Mouse (Mus musculus) G1E (cell line): Measurements from ENCODE around the gene Tex22. TPM values are rescaled to one million over a fixed set of nuclear protein-coding genes. Genes with fewer than 3 reads are reported as not detected.

Experiments used
- ATAC-seq: 2 replicates; pipeline ENCODE4 v1.8.0; 2016; ENCODE audit warnings: mild to moderate bottlenecking; ENCODE audit not compliant: insufficient number of reproducible peaks, poor library complexity, low FRiP score, severe bottlenecking; ENCODE audit errors: extremely low read depth
- DNase-seq: peaks from one replicate; pipeline ENCODE4 v3.0.0; 2012; ENCODE audit warnings: low spot score
- H3K27me3 ChIP-seq: 2 replicates; pipeline ENCODE4 v1.6.1; 2012; ENCODE audit warnings: mild to moderate bottlenecking, low read length, inconsistent platforms; ENCODE audit not compliant: insufficient read depth
- H3K36me3 ChIP-seq: replicated peaks from 2 replicates; pipeline ENCODE3; 2012; ENCODE audit warnings: mild to moderate bottlenecking, inconsistent platforms
- H3K4me1 ChIP-seq: 2 replicates; pipeline ENCODE4 v1.6.1; 2012; ENCODE audit warnings: low read depth, low read length, inconsistent platforms, mixed read lengths; ENCODE audit not compliant: insufficient read depth
- H3K4me3 ChIP-seq: 2 replicates; pipeline ENCODE4 v1.5.1; 2012; ENCODE audit warnings: low read depth, mild to moderate bottlenecking, inconsistent platforms, low read length, moderate library complexity, mixed read lengths
- H3K9me3 ChIP-seq: replicated peaks from 2 replicates; pipeline ENCODE4 v1.6.1; 2012; ENCODE audit warnings: inconsistent platforms
- CTCF ChIP-seq: IDR thresholded peaks from 2 replicates; pipeline ENCODE4 v1.5.1; 2012; ENCODE audit warnings: low read depth, low read length, inconsistent platforms, mixed read lengths
- GATA1 ChIP-seq: IDR thresholded peaks from 2 replicates; pipeline ENCODE4 v1.6.1; 2012; ENCODE audit warnings: borderline replicate concordance, low read length, inconsistent platforms, mixed read lengths
- GATA2 ChIP-seq: IDR thresholded peaks from 2 replicates; pipeline ENCODE4 v1.6.1; 2012; ENCODE audit warnings: low read depth, low read length, inconsistent platforms, borderline replicate concordance
- POLR2AphosphoS5 ChIP-seq: IDR thresholded peaks from 2 replicates; pipeline ENCODE4 v1.6.1; 2012; ENCODE audit warnings: low read depth, low read length, inconsistent platforms; ENCODE audit not compliant: insufficient replicate concordance
- TAL1 ChIP-seq: conservative IDR thresholded peaks from 2 replicates; pipeline ENCODE4 v1.6.1; 2012; ENCODE audit warnings: low read depth, low read length, inconsistent platforms, mixed read lengths
- polyA plus RNA-seq: library from polyadenylated mRNA; stranded (reverse); fragments of >175 nt; gene quantifications from 2 replicates; pipeline ENCODE4 v1.2.3, GENCODE M21; 2012
- total RNA-seq, 2 experiments: library from RNA; stranded (forward) in 1 of 2; stranded (reverse) in 1 of 2; fragments of 200-1000 nt in 1 of 2; fragments of >200 nt in 1 of 2; fragmentation: Nextera tagmentation in 1 of 2; gene quantifications; 2 replicates each; pipeline ENCODE4 v1.2.3; 2014 to 2017

Tex22 gene
- total and polyA plus RNA-seq, 3 experiments: 0.38 TPM; not detected in 2

DNA sequence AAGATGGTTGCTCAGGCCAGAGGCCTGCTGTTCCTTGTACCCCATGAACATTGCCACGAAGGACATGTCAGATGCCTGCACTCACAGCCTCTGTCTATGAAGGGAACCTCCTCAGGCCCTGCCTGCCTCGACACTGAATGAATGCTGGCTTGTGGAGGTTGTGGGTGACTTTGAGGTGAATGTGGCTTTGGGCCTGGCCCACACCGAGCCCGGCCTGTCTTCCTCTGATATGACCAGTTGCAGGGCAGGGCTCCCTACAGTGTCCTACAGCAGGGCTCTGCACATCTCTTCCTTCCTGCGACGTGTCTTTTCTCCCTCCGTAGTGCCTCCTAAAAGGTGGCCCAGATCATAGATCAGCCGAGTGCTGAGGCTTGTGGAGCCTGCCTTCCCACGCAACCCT lies 43.3 kb upstream of the Tex22 start:
- DNase-seq: no peak
- ATAC-seq: no peak; the same call in 1 of the 2 replicates
- H3K36me3 ChIP-seq: peaks cover 78% of the 10 kb centered on the region
- no peaks in the 10 kb centered on the region for H3K27me3 ChIP-seq
- peak overlapping the region; percentile 23; the same call in 1 of the 2 replicates for H3K4me3 ChIP-seq
- peaks cover 31% of the 10 kb centered on the region for H3K4me1 ChIP-seq
- TF ChIP-seq CTCF: no peak
- no peak for TF ChIP-seq POLR2AphosphoS5
- TF ChIP-seq GATA1: no peak
- TF ChIP-seq TAL1: no peak
- TF ChIP-seq GATA2: no peak
- H3K9me3 ChIP-seq: no peaks in the 10 kb centered on the region

DNA sequence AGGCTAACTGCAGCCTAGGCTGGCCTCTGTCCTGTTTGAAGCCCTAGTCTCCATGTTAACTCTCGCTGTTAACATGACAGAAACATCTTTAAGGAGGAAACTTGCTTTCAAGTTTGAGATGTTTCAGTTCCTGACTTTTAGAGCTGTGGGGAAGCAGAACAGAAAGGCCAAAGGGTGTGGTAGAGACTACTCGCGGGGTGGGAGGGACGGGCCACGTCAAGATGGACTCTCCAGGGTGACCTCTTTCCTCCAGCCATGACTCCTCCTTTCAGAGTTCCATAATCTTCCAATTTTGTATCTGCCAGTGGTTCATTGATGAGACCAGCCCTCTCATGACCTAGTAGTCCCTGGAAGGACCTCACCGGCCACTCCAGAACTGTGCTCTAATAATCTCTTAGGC lies 42.9 kb upstream of the Tex22 start:
- H3K4me1 ChIP-seq: peaks cover 31% of the 10 kb centered on the region

DNA sequence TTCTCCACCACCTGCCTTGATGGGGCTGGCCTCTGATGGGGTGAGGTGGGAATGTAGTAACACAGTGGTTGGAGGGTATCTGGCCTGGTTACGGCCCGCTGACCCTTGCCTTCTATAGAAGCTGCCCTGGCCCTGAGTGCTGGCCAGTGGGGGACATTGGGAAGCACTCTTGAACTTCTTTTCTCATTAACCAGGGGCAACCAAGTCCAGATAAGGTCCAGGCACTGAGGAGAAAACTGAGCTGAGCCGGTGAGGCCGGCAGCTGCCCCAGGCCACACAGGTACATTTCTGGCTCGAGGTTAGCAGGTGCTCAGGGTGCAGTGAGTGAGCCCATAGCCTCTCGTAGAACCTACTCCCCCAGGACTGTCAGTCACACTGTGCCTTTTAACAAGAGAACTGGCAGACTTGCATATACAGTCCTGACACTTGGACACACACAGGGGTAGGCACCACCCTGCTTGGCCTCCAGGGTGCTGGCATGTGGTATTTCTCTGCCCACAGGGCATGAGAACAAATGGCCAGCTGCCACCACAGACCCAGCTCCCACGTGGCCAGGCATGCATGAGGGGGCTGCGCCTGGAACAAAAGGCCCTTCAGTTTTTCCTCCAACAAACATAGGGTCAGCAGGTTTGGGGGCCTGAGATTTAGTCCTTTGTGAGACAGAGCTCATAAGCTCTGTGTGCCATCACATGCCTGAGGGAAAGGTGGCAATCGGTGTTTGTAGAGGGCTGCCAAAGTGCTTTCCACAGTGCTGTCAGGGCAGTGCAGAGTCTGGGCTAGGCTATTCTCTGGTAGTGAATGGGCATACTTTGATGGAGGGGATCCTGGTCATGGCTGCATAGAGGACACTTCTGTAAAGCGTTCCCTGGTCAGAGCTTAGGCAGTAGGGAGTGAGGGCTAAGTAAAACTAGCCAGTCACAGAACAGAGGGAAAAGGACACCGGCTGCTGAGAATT lies 41.7 kb upstream of the Tex22 start:
- Histone ChIP-seq H3K36me3 (peaks cover 68% of the 10 kb centered on the region), H3K4me3 (no peak overlapping the region), H3K4me1 (peaks cover 33% of the 10 kb centered on the region), H3K27me3 (no peaks in the 10 kb centered on the region), H3K9me3 (no peaks in the 10 kb centered on the region)
- TF ChIP-seq TAL1: no peak
- no peak for TF ChIP-seq GATA2
- no peak for TF ChIP-seq GATA1
- no peak for TF ChIP-seq CTCF
- no peak for TF ChIP-seq POLR2AphosphoS5
- ATAC-seq: no peak
- DNase-seq: no peak

More for the DNA sequence above, 42.9 kb upstream of the Tex22 start:
- no peak for TF ChIP-seq CTCF
- TF ChIP-seq GATA2: no peak
- no peak for TF ChIP-seq POLR2AphosphoS5
- no peak for TF ChIP-seq TAL1
- TF ChIP-seq GATA1: no peak
- no peak for DNase-seq
- no peak for ATAC-seq
- Histone ChIP-seq H3K4me3 (peak overlapping the region; percentile 23; the same call in 1 of the 2 replicates), H3K27me3 (no peaks in the 10 kb centered on the region), H3K36me3 (peaks cover 78% of the 10 kb centered on the region), H3K9me3 (no peaks in the 10 kb centered on the region)

DNA sequence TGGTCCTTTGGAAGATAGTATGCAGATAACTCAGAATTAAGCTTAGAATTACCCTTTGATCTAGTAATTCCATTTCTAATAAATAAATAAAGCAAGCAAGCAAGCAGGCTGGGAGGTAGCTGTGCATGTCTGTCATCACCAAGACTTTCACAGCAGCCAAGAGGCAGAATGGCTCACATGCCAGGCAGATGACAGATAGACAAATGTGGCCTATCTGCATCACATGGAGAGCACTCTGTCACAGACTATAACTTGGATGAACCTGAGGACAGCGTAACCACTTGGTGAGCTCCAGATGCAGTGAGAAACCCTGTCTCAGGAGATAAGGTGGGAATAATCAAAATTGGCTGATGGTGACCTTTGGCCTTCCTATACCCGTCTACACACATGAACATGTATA lies 39.2 kb upstream of the Tex22 start:
- ATAC-seq (no peak), DNase-seq (no peak)
- H3K36me3 ChIP-seq: peaks cover 61% of the 10 kb centered on the region
- no peaks in the 10 kb centered on the region for H3K27me3 ChIP-seq
- TF ChIP-seq TAL1 (no peak), GATA1 (no peak), GATA2 (no peak), POLR2AphosphoS5 (no peak), CTCF (no peak)
- no peaks in the 10 kb centered on the region for H3K9me3 ChIP-seq
- H3K4me3 ChIP-seq: no peak overlapping the region
- H3K4me1 ChIP-seq: peaks cover 35% of the 10 kb centered on the region

DNA sequence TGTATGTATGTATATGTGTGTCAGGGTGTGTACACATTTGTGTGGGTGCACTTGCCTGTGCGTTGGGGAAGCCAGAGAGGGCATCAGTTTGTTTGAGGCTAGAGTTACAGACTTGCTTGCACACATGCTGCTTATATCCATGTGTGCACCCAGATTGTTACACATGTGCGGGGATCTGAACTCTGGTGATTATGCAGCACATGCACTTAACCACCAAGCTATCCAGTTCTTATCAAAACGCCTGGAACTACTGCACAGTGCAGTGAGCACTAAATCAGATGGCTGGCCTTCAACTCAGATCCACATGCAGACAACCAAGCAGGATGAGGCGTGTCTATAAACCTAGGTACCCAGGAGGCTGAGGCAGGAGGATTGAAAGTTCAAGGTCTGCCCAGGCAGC lies 37.3 kb upstream of the Tex22 start:
- peaks cover 52% of the 10 kb centered on the region for H3K36me3 ChIP-seq
- ATAC-seq (no peak), DNase-seq (no peak)
- peaks cover 31% of the 10 kb centered on the region for H3K4me1 ChIP-seq
- TF ChIP-seq CTCF (no peak), GATA1 (no peak), TAL1 (no peak), POLR2AphosphoS5 (no peak), GATA2 (no peak)
- no peaks in the 10 kb centered on the region for H3K27me3 ChIP-seq
- no peaks in the 10 kb centered on the region for H3K9me3 ChIP-seq
- no peak overlapping the region for H3K4me3 ChIP-seq

DNA sequence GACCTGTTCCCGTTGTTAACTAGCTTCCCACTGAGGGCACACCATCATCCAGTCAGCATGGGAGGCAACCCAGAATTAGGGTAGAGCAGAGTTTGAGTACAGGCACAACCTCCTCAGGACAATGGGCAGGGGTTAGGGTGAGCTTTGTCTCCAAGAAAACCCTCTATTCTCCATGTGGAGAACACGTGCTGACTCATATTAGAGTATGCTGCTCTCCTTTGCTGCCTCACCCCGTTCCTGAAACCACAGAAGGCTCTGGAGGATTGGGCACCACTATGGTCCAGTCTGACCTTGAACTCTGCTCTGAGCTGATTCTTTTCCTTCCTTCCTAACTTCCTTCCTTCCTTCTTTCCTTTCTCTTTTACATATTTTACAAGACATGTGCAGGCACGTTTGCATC lies 35.9 kb upstream of the Tex22 start:
- Histone ChIP-seq H3K9me3 (no peaks in the 10 kb centered on the region), H3K27me3 (no peaks in the 10 kb centered on the region), H3K36me3 (peaks cover 38% of the 10 kb centered on the region), H3K4me3 (no peak overlapping the region), H3K4me1 (peaks cover 39% of the 10 kb centered on the region)
- TF ChIP-seq CTCF: 0 out of 2 replicates have a peak, but pooled peaks have one; percentile 4
- TF ChIP-seq POLR2AphosphoS5: no peak
- no peak for TF ChIP-seq GATA2
- TF ChIP-seq GATA1: no peak
- TF ChIP-seq TAL1: no peak
- ATAC-seq (no peak), DNase-seq (no peak)
